ENCODE assay signal across 8 mouse cellular contexts in genomic region chr2:181071706-181072402, GRCm38 (mm10). TPM values are rescaled to one million over a fixed set of nuclear protein-coding genes. Genes with fewer than 3 reads are reported as not detected.
DNase-seq lines count a peak whose midpoint lies in the region; ATAC-seq and TF ChIP-seq lines count a peak whose summit lies in the region.

No protein-coding gene starts in this region.

- no peak overlapping the region for H3K9ac ChIP-seq in heart, embryonic 11.5 days (ENCODE audit: low read depth, low read length)
- no peak overlapping the region for H3K9ac ChIP-seq in limb, embryonic 14.5 days (ENCODE audit: low read depth, low read length, severe bottlenecking)

- H3K27me3 ChIP-seq in heart, embryonic 11.5 days (ENCODE audit: control insufficient read depth, insufficient read depth, low read length): 0 out of 2 replicates have a peak, but pooled peaks cover 5% of the 10 kb centered on the region
- H3K27me3 ChIP-seq in limb, embryonic 14.5 days (ENCODE audit: control insufficient read depth, insufficient read depth, low read length): no peaks in the 10 kb centered on the region

- H3K9me3 ChIP-seq in heart, embryonic 11.5 days (replicated peaks; ENCODE audit: control insufficient read depth, low read length): no peaks in the 10 kb centered on the region
- no peaks in the 10 kb centered on the region for H3K9me3 ChIP-seq in limb, embryonic 14.5 days (ENCODE audit: control insufficient read depth, low read length)

- no peak for ATAC-seq in heart, embryonic 11.5 days (replicated peaks; ENCODE audit: insufficient number of reproducible peaks, low FRiP score, low TSS enrichment)
- ATAC-seq in common myeloid progenitor, adult 5-6 weeks (replicated peaks; ENCODE audit: low read depth, poor library complexity, severe bottlenecking): peak; percentile 90; the same call in 1 of the 2 replicates
- ATAC-seq in limb, embryonic 14.5 days (ENCODE audit: low FRiP score, low read depth): peak; percentile 41; the same call in 1 of the 2 replicates
- peak; percentile 79 for ATAC-seq in monocyte, adult 5-6 weeks (replicated peaks; ENCODE audit: insufficient number of reproducible peaks, low FRiP score, low TSS enrichment, poor library complexity, severe bottlenecking)

- H3K4me2 ChIP-seq in heart, embryonic 11.5 days: no peak overlapping the region
- no peak overlapping the region for H3K4me2 ChIP-seq in limb, embryonic 14.5 days (replicated peaks; ENCODE audit: low read depth, low read length, severe bottlenecking)

- H3K4me3 ChIP-seq in heart, embryonic 11.5 days (ENCODE audit: low read depth, low read length): no peak overlapping the region
- H3K4me3 ChIP-seq in limb, embryonic 14.5 days (replicated peaks; ENCODE audit: low read length): no peak overlapping the region

- H3K36me3 ChIP-seq in heart, embryonic 11.5 days (ENCODE audit: control insufficient read depth, insufficient read depth, low read length): no peaks in the 10 kb centered on the region
- no peaks in the 10 kb centered on the region for H3K36me3 ChIP-seq in limb, embryonic 14.5 days (ENCODE audit: control insufficient read depth, insufficient read depth, low read length)

- H3K27ac ChIP-seq in heart, embryonic 11.5 days (ENCODE audit: low read depth, low read length): no peak overlapping the region
- H3K27ac ChIP-seq in limb, embryonic 14.5 days (replicated peaks; ENCODE audit: low read depth, low read length): no peak overlapping the region

- 52% methylated on average over 7 of the region's 7 CpGs for WGBS in heart, embryonic 11.5 days (ENCODE audit: insufficient replicate concordance)
- WGBS in limb, embryonic 14.5 days: 56% methylated on average over 7 of the region's 7 CpGs

- H3K4me1 ChIP-seq in heart, embryonic 11.5 days (ENCODE audit: control insufficient read depth, insufficient read depth, low read length): no peaks in the 10 kb centered on the region
- H3K4me1 ChIP-seq in limb, embryonic 14.5 days (ENCODE audit: control insufficient read depth, insufficient read depth, low read length): no peaks in the 10 kb centered on the region

- intact Hi-C loops in gastrocnemius, postnatal 14 days (cut with DNase I; ENCODE audit: low total_unique reads): no loop called here

- TF ChIP-seq POLR2A in limb, embryonic 14.5 days (IDR thresholded peaks at IDR 0.05; ENCODE audit: borderline replicate concordance, extremely low read depth, insufficient read depth, insufficient read length): no peak

- DNase-seq in heart, adult 18-20 months: peak; percentile 63 to 90
- peak; percentile 62 for DNase-seq in gastrocnemius, postnatal 14 days
- peak; percentile 89 for DNase-seq in kidney, adult 9 months
- peak; percentile 75 for DNase-seq in limb, embryonic 14.5 days (ENCODE audit: low spot score)
- peak; percentile 7 to 40 for DNase-seq in spleen, postnatal 36 days (ENCODE audit: low spot score in 2 of 2)

RNA-seq across cellular contexts. Expression of gene Chrna4, which starts 28.5 kb away (rescaled TPM):
- total RNA-seq in heart, adult 18-20 months (2021): not detected
- 0.28 and 0.70 TPM in 2 replicates for polyA plus RNA-seq in heart, embryonic 11.5 days (2014; fragmentation: Nextera tagmentation; extraction: Ambion mirVana)
- not detected in 2 replicates for total RNA-seq in common myeloid progenitor, adult 5-6 weeks (2017)
- total RNA-seq in gastrocnemius, postnatal 14 days (2021): 1 to 10 TPM in 1 of 2 experiments, under 1 TPM in 1; 0.93 to 1.3 TPM
- polyA plus RNA-seq in limb, embryonic 14.5 days (2012; rRNA removed): 1.9 and 3.1 TPM in 2 replicates
- polyA plus RNA-seq in limb, embryonic 14.5 days (2014; fragmentation: Nextera tagmentation; extraction: Ambion mirVana): 2.5 and 2.7 TPM in 2 replicates
- total RNA-seq in monocyte, adult 5-6 weeks (2017): not detected in 3 replicates

Comparison
In these comparisons a context has a peak if more than half of its experiments do, and no peak if none do; other contexts are left out.
1. DNase-seq: peak in every context shown above with its lines; median percentile 89 in kidney, adult 9 months; 76 in heart, adult 18-20 months; 75 in limb, embryonic 14.5 days; 62 in gastrocnemius, postnatal 14 days; 24 in spleen, postnatal 36 days.